19 mouse cellular contexts compared by ENCODE assay signal in the genomic region with DNA sequence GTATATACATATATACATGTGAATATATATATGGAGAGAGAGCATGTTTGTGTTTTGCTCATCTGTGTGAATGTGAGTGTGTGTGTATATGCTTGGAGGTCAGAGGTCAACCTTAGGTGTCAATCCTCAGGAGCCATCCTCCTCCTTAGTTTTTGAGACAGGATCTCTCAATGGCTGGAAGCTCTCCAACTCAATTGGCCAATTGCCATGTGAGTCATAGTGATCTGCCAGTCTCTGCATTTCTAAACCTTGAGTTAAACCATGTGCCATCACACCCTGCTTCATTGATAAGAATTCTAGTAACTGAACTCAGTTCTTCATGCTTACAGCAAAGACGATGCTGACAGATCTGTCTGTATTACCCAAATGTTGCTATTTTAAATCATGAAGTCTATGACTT. TPM values are rescaled to one million over a fixed set of nuclear protein-coding genes. Genes with fewer than 3 reads are reported as not detected.
DNase-seq lines count a peak whose midpoint lies in the region; ATAC-seq lines count a peak whose summit lies in the region.
"Had no signal": no experiment of that assay in that cellular context is flagged by ENCODE, and none has a peak within 500 bp of the region (broad histone marks: within the 10 kb centered on the region; RNA-seq: fewer than 3 reads in every experiment).

No protein-coding gene starts in this region.

- no peaks in the 10 kb centered on the region for H3K9me3 ChIP-seq in heart, embryonic 10.5 days
- no peaks in the 10 kb centered on the region for H3K9me3 ChIP-seq in heart, embryonic 12.5 days (replicated peaks)
- H3K9me3 ChIP-seq: embryonic facial prominence, embryonic 15.5 days; G1E; hindbrain, embryonic 15.5 days; intestine, embryonic 15.5 days; kidney, embryonic 15.5 days; limb, embryonic 15.5 days had no signal

- ATAC-seq in heart, embryonic 12.5 days (ENCODE audit: insufficient number of reproducible peaks, low FRiP score), result no peak
- ATAC-seq: intestine, embryonic 15.5 days; liver, postnatal 0 days had no signal

- no peak overlapping the region for H3K27ac ChIP-seq in heart, embryonic 10.5 days
- no peak overlapping the region for H3K27ac ChIP-seq in heart, embryonic 12.5 days (ENCODE audit: poor library complexity, severe bottlenecking)
- H3K27ac ChIP-seq: embryonic facial prominence, embryonic 15.5 days; hindbrain, embryonic 15.5 days; intestine, embryonic 15.5 days; kidney, embryonic 15.5 days; limb, embryonic 15.5 days had no signal

- no peak overlapping the region for H3K9ac ChIP-seq in heart, embryonic 12.5 days
- H3K9ac ChIP-seq: embryonic facial prominence, embryonic 15.5 days; hindbrain, embryonic 15.5 days; intestine, embryonic 15.5 days; kidney, embryonic 15.5 days; limb, embryonic 15.5 days; liver, postnatal 0 days had no signal

- peak; percentile 10 for DNase-seq in adrenal gland, adult 2 months
- no peak for DNase-seq in adrenal gland, adult 18-20 months (ENCODE audit: low spot score in 2 of 2)
- peak; percentile 74 for DNase-seq in heart, embryonic 10.5 days (ENCODE audit: low spot score)
- peak; percentile 10 for DNase-seq in right cerebral cortex, postnatal 4 days
- no peak for DNase-seq in right cerebral cortex, postnatal 10 days (ENCODE audit: low spot score in 2 of 2)
- no peak for DNase-seq in liver
- DNase-seq in kidney, adult 9 months, result no peak
- DNase-seq: heart, postnatal 36 days; liver, postnatal 0 days; right cerebral cortex, postnatal 25 days; thymus, adult 2 months had no signal

- H3K4me1 ChIP-seq in heart, embryonic 10.5 days, result no peaks in the 10 kb centered on the region
- H3K4me1 ChIP-seq in heart, embryonic 12.5 days (replicated peaks), result no peaks in the 10 kb centered on the region
- H3K4me1 ChIP-seq: embryonic facial prominence, embryonic 15.5 days; hindbrain, embryonic 15.5 days; intestine, embryonic 15.5 days; kidney, embryonic 15.5 days; limb, embryonic 15.5 days had no signal

- WGBS in heart, embryonic 10.5 days, result 58% methylated on average over 1 of the region's 1 CpGs
- WGBS in heart, embryonic 12.5 days, result 36% methylated on average over 1 of the region's 1 CpGs

- H3K4me2 ChIP-seq in heart, embryonic 12.5 days, result no peak overlapping the region
- H3K4me2 ChIP-seq: embryonic facial prominence, embryonic 15.5 days; hindbrain, embryonic 15.5 days; intestine, embryonic 15.5 days; kidney, embryonic 15.5 days; limb, embryonic 15.5 days had no signal

- H3K27me3 ChIP-seq in heart, embryonic 10.5 days (ENCODE audit: insufficient read depth, poor library complexity, severe bottlenecking), result no peaks in the 10 kb centered on the region
- no peaks in the 10 kb centered on the region for H3K27me3 ChIP-seq in heart, embryonic 12.5 days (replicated peaks)
- H3K27me3 ChIP-seq: embryonic facial prominence, embryonic 15.5 days; hindbrain, embryonic 15.5 days; intestine, embryonic 15.5 days; kidney, embryonic 15.5 days; limb, embryonic 15.5 days had no signal

- H3K4me3 ChIP-seq in heart, embryonic 10.5 days, result no peak overlapping the region
- no peak overlapping the region for H3K4me3 ChIP-seq in heart, embryonic 12.5 days
- H3K4me3 ChIP-seq: embryonic facial prominence, embryonic 15.5 days; hindbrain, embryonic 15.5 days; intestine, embryonic 15.5 days; kidney, embryonic 15.5 days; limb, embryonic 15.5 days had no signal

- no peaks in the 10 kb centered on the region for H3K36me3 ChIP-seq in heart, embryonic 10.5 days
- no peaks in the 10 kb centered on the region for H3K36me3 ChIP-seq in heart, embryonic 12.5 days
- H3K36me3 ChIP-seq: embryonic facial prominence, embryonic 15.5 days; G1E; hindbrain, embryonic 15.5 days; intestine, embryonic 15.5 days; kidney, embryonic 15.5 days; limb, embryonic 15.5 days had no signal

RNA-seq across cellular contexts. Expression of a gene that starts 50.8 kb away (rescaled TPM):
- total RNA-seq in adrenal gland, adult 2 months (2021), result 10 to 100 TPM in 1 of 2 experiments, 1 to 10 TPM in 1; 8.4 to 11.3 TPM
- polyA plus RNA-seq in adrenal gland, adult 2 months (2012; rRNA removed), result 3.3 and 4.8 TPM in 2 replicates
- total RNA-seq in adrenal gland, adult 18-20 months (2021), result 1 to 10 TPM; 8.7 to 9.8 TPM
- 0.09 and 0.28 TPM in 2 replicates for polyA plus RNA-seq in heart, embryonic 10.5 days (2016; fragmentation: Nextera tagmentation; extraction: Ambion mirVana)
- polyA plus RNA-seq in heart, embryonic 12.5 days (2016; fragmentation: Nextera tagmentation; extraction: Ambion mirVana), result 0.08 TPM in 1 of 2 replicates, not detected in the other
- total RNA-seq: heart, postnatal 36 days; neutrophil, adult 5-6 weeks had no signal
- polyA plus RNA-seq: G1E; liver, postnatal 0 days; thymus, adult 2 months had no signal

Comparison
In these comparisons a context has a peak if more than half of its experiments do, and no peak if none do; other contexts are left out.
1. DNase-seq: peak in adrenal gland, adult 2 months (single experiment), heart, embryonic 10.5 days (single experiment) and right cerebral cortex, postnatal 4 days (single experiment); none in adrenal gland, adult 18-20 months (0 of 2), right cerebral cortex, postnatal 10 days (0 of 2), liver (single experiment) and kidney, adult 9 months (single experiment).